Mouse (Mus musculus): ENCODE data around the gene G6pc3.

G6pc3 gene

GRCm38 (mm10) chr11:102179836-102180235 lies 9.6 kb upstream of the G6pc3 start:
- no peak for TF ChIP-seq GATA4 (IDR thresholded peaks at IDR 0.05; ENCODE audit: insufficient replicate concordance, low read length)

GRCm38 (mm10) chr11:102184253-102184645 lies 5.2 kb upstream of the G6pc3 start:
- TF ChIP-seq GATA4 (IDR thresholded peaks at IDR 0.05; ENCODE audit: insufficient replicate concordance, low read length), result no peak

- no peak for TF ChIP-seq GATA4 (IDR thresholded peaks at IDR 0.05; ENCODE audit: insufficient replicate concordance, low read length)
These were observed 4.5 kb upstream of the G6pc3 start, which contains the start of gene Lsm12 for GRCm38 (mm10) chr11:102184646-102185495. Gene Lsm12, minus strand, starts transcription at chr11:102185296.

- no peak for TF ChIP-seq GATA4 (IDR thresholded peaks at IDR 0.05; ENCODE audit: insufficient replicate concordance, low read length)
These were observed 3.7 kb upstream of the G6pc3 start for GRCm38 (mm10) chr11:102185677-102186076.

- TF ChIP-seq GATA4 (IDR thresholded peaks at IDR 0.05; ENCODE audit: insufficient replicate concordance, low read length), result no peak
These were observed 3.2 kb upstream of the G6pc3 start for GRCm38 (mm10) chr11:102186235-102186634.

GRCm38 (mm10) chr11:102188980-102189379 lies 440 bp upstream of the G6pc3 start:
- no peak for TF ChIP-seq GATA4 (IDR thresholded peaks at IDR 0.05; ENCODE audit: insufficient replicate concordance, low read length)

GRCm38 (mm10) chr11:102190848-102191247 lies 1.4 kb downstream of the G6pc3 start:
- TF ChIP-seq GATA4 (IDR thresholded peaks at IDR 0.05; ENCODE audit: insufficient replicate concordance, low read length), result no peak

GRCm38 (mm10) chr11:102193657-102194440 lies 4.4 kb downstream of the G6pc3 start:
- TF ChIP-seq GATA4 (IDR thresholded peaks at IDR 0.05; ENCODE audit: insufficient replicate concordance, low read length), result no peak

GRCm38 (mm10) chr11:102196018-102196797 lies 6.8 kb downstream of the G6pc3 start:
- no peak for TF ChIP-seq GATA4 (IDR thresholded peaks at IDR 0.05; ENCODE audit: insufficient replicate concordance, low read length)

GRCm38 (mm10) chr11:102198245-102198644 lies 8.8 kb downstream of the G6pc3 start:
- no peak for TF ChIP-seq GATA4 (IDR thresholded peaks at IDR 0.05; ENCODE audit: insufficient replicate concordance, low read length)

GRCm38 (mm10) chr11:102199856-102200255 lies 10.4 kb downstream of the G6pc3 start:
- no peak for TF ChIP-seq GATA4 (IDR thresholded peaks at IDR 0.05; ENCODE audit: insufficient replicate concordance, low read length)

- TF ChIP-seq GATA4 (IDR thresholded peaks at IDR 0.05; ENCODE audit: insufficient replicate concordance, low read length), result no peak
These were observed 12.0 kb downstream of the G6pc3 start for GRCm38 (mm10) chr11:102201408-102201821.

- no peak for TF ChIP-seq GATA4 (IDR thresholded peaks at IDR 0.05; ENCODE audit: insufficient replicate concordance, low read length)
These were observed 17.1 kb downstream of the G6pc3 start for GRCm38 (mm10) chr11:102206481-102206880.

- no peak for TF ChIP-seq GATA4 (IDR thresholded peaks at IDR 0.05; ENCODE audit: insufficient replicate concordance, low read length)
These were observed 18.7 kb downstream of the G6pc3 start for GRCm38 (mm10) chr11:102207825-102208777.
